Mouse (Mus musculus): ENCODE results near the gene Foxo1. TPM values are rescaled to one million over a fixed set of nuclear protein-coding genes. Genes with fewer than 3 reads are reported as not detected.

Gene Foxo1
- polyA plus RNA-seq, 1 experiment from 2014 or later: 2.8 TPM

GRCm38 (mm10) chr3:52320516-52321270 is 52.6 kb downstream of the Foxo1 start:
- no peaks in the 10 kb centered on the region for H3K36me3 ChIP-seq (ENCODE audit: control insufficient read depth, insufficient read depth, low read length)
- H3K4me1 ChIP-seq (ENCODE audit: control insufficient read depth, insufficient read depth, low read length): no peaks in the 10 kb centered on the region
- H3K9ac ChIP-seq (ENCODE audit: low read length): no peak overlapping the region
- no peaks in the 10 kb centered on the region for H3K9me3 ChIP-seq (replicated peaks; ENCODE audit: control insufficient read depth, low read length)
- H3K27ac ChIP-seq (ENCODE audit: low read depth, low read length): no peak overlapping the region
- no peak overlapping the region for H3K4me2 ChIP-seq (ENCODE audit: low read length)
- H3K4me3 ChIP-seq (ENCODE audit: low read depth, low read length): no peak overlapping the region
- DNase-seq (ENCODE audit: low spot score) (no peak), ATAC-seq (no peak)
- WGBS: 94% methylated on average over 12 of the region's 12 CpGs
- no peaks in the 10 kb centered on the region for H3K27me3 ChIP-seq (replicated peaks; ENCODE audit: control insufficient read depth, insufficient read depth, low read length)

- no peak overlapping the region for H3K9ac ChIP-seq (ENCODE audit: low read length)
Measured at GRCm38 (mm10) chr3:52322401-52323385, 54.6 kb downstream of the Foxo1 start.

GRCm38 (mm10) chr3:52325006-52325405 is 56.9 kb downstream of the Foxo1 start:
- Histone ChIP-seq H3K4me1 (ENCODE audit: control insufficient read depth, insufficient read depth, low read length) (no peaks in the 10 kb centered on the region), H3K27ac (ENCODE audit: low read depth, low read length) (no peak overlapping the region), H3K36me3 (ENCODE audit: control insufficient read depth, insufficient read depth, low read length) (no peaks in the 10 kb centered on the region), H3K9ac (ENCODE audit: low read length) (no peak overlapping the region), H3K9me3 (replicated peaks; ENCODE audit: control insufficient read depth, low read length) (no peaks in the 10 kb centered on the region), H3K4me3 (ENCODE audit: low read depth, low read length) (no peak overlapping the region), H3K27me3 (replicated peaks; ENCODE audit: control insufficient read depth, insufficient read depth, low read length) (no peaks in the 10 kb centered on the region), H3K4me2 (ENCODE audit: low read length) (no peak overlapping the region)
- DNase-seq (ENCODE audit: low spot score): no peak
- no peak for ATAC-seq
- WGBS: 96% methylated on average over 5 of the region's 5 CpGs

More at GRCm38 (mm10) chr3:52322401-52323385, 54.6 kb downstream of the Foxo1 start:
- no peak overlapping the region for H3K27ac ChIP-seq (ENCODE audit: low read depth, low read length)
- ATAC-seq (no peak), DNase-seq (ENCODE audit: low spot score) (peak; percentile 51)
- no peaks in the 10 kb centered on the region for H3K9me3 ChIP-seq (replicated peaks; ENCODE audit: control insufficient read depth, low read length)
- WGBS: 34% methylated on average over 9 of the region's 9 CpGs
- H3K36me3 ChIP-seq (ENCODE audit: control insufficient read depth, insufficient read depth, low read length): no peaks in the 10 kb centered on the region
- no peaks in the 10 kb centered on the region for H3K4me1 ChIP-seq (ENCODE audit: control insufficient read depth, insufficient read depth, low read length)
- no peak overlapping the region for H3K4me3 ChIP-seq (ENCODE audit: low read depth, low read length)
- H3K4me2 ChIP-seq (ENCODE audit: low read length): no peak overlapping the region
- no peaks in the 10 kb centered on the region for H3K27me3 ChIP-seq (replicated peaks; ENCODE audit: control insufficient read depth, insufficient read depth, low read length)

GRCm38 (mm10) chr3:52326687-52327086 is 58.6 kb downstream of the Foxo1 start:
- ATAC-seq: no peak
- Histone ChIP-seq H3K36me3 (ENCODE audit: control insufficient read depth, insufficient read depth, low read length) (no peaks in the 10 kb centered on the region), H3K4me2 (ENCODE audit: low read length) (no peak overlapping the region), H3K27me3 (replicated peaks; ENCODE audit: control insufficient read depth, insufficient read depth, low read length) (no peaks in the 10 kb centered on the region), H3K27ac (ENCODE audit: low read depth, low read length) (no peak overlapping the region), H3K4me3 (ENCODE audit: low read depth, low read length) (no peak overlapping the region), H3K9me3 (replicated peaks; ENCODE audit: control insufficient read depth, low read length) (no peaks in the 10 kb centered on the region), H3K4me1 (ENCODE audit: control insufficient read depth, insufficient read depth, low read length) (no peaks in the 10 kb centered on the region), H3K9ac (ENCODE audit: low read length) (no peak overlapping the region)
- no peak for DNase-seq (ENCODE audit: low spot score)
- WGBS: 80% methylated on average over 6 of the region's 6 CpGs

GRCm38 (mm10) chr3:52327146-52327545 is 59.0 kb downstream of the Foxo1 start:
- DNase-seq (ENCODE audit: low spot score) (no peak), ATAC-seq (no peak)
- WGBS: 90% methylated on average over 13 of the region's 13 CpGs

GRCm38 (mm10) chr3:52331709-52332108 is 63.6 kb downstream of the Foxo1 start:
- Histone ChIP-seq H3K36me3 (ENCODE audit: control insufficient read depth, insufficient read depth, low read length) (no peaks in the 10 kb centered on the region), H3K27me3 (replicated peaks; ENCODE audit: control insufficient read depth, insufficient read depth, low read length) (no peaks in the 10 kb centered on the region), H3K9ac (ENCODE audit: low read length) (no peak overlapping the region), H3K4me2 (ENCODE audit: low read length) (no peak overlapping the region), H3K4me1 (ENCODE audit: control insufficient read depth, insufficient read depth, low read length) (no peaks in the 10 kb centered on the region), H3K9me3 (replicated peaks; ENCODE audit: control insufficient read depth, low read length) (no peaks in the 10 kb centered on the region), H3K27ac (ENCODE audit: low read depth, low read length) (no peak overlapping the region), H3K4me3 (ENCODE audit: low read depth, low read length) (no peak overlapping the region)
- ATAC-seq (no peak), DNase-seq (ENCODE audit: low spot score) (no peak)
- WGBS: 89% methylated on average over 1 of the region's 1 CpGs

More at GRCm38 (mm10) chr3:52327146-52327545, 59.0 kb downstream of the Foxo1 start:
- H3K4me2 ChIP-seq (ENCODE audit: low read length): no peak overlapping the region
- H3K27ac ChIP-seq (ENCODE audit: low read depth, low read length): no peak overlapping the region
- no peak overlapping the region for H3K4me3 ChIP-seq (ENCODE audit: low read depth, low read length)
- no peaks in the 10 kb centered on the region for H3K9me3 ChIP-seq (replicated peaks; ENCODE audit: control insufficient read depth, low read length)
- H3K4me1 ChIP-seq (ENCODE audit: control insufficient read depth, insufficient read depth, low read length): no peaks in the 10 kb centered on the region
- no peaks in the 10 kb centered on the region for H3K36me3 ChIP-seq (ENCODE audit: control insufficient read depth, insufficient read depth, low read length)
- H3K27me3 ChIP-seq (replicated peaks; ENCODE audit: control insufficient read depth, insufficient read depth, low read length): no peaks in the 10 kb centered on the region
- no peak overlapping the region for H3K9ac ChIP-seq (ENCODE audit: low read length)

GRCm38 (mm10) chr3:52338761-52339160 is 70.6 kb downstream of the Foxo1 start:
- H3K9ac ChIP-seq (ENCODE audit: low read length): no peak overlapping the region
- DNase-seq (ENCODE audit: low spot score): no peak
- no peak overlapping the region for H3K27ac ChIP-seq (ENCODE audit: low read depth, low read length)
- 91% methylated on average over 4 of the region's 4 CpGs for WGBS
- no peak overlapping the region for H3K4me2 ChIP-seq (ENCODE audit: low read length)
- H3K9me3 ChIP-seq (replicated peaks; ENCODE audit: control insufficient read depth, low read length): no peaks in the 10 kb centered on the region
- no peak for ATAC-seq
- no peak overlapping the region for H3K4me3 ChIP-seq (ENCODE audit: low read depth, low read length)
- H3K27me3 ChIP-seq (replicated peaks; ENCODE audit: control insufficient read depth, insufficient read depth, low read length): no peaks in the 10 kb centered on the region
- no peaks in the 10 kb centered on the region for H3K36me3 ChIP-seq (ENCODE audit: control insufficient read depth, insufficient read depth, low read length)
- H3K4me1 ChIP-seq (ENCODE audit: control insufficient read depth, insufficient read depth, low read length): no peaks in the 10 kb centered on the region

GRCm38 (mm10) chr3:52340336-52341034 is 72.3 kb downstream of the Foxo1 start:
- ATAC-seq (no peak), DNase-seq (ENCODE audit: low spot score) (no peak)
- WGBS: 91% methylated on average over 12 of the region's 12 CpGs
- Histone ChIP-seq H3K27ac (ENCODE audit: low read depth, low read length) (no peak overlapping the region), H3K4me3 (ENCODE audit: low read depth, low read length) (no peak overlapping the region), H3K36me3 (ENCODE audit: control insufficient read depth, insufficient read depth, low read length) (no peaks in the 10 kb centered on the region), H3K4me1 (ENCODE audit: control insufficient read depth, insufficient read depth, low read length) (no peaks in the 10 kb centered on the region), H3K9me3 (replicated peaks; ENCODE audit: control insufficient read depth, low read length) (no peaks in the 10 kb centered on the region), H3K9ac (ENCODE audit: low read length) (no peak overlapping the region), H3K27me3 (replicated peaks; ENCODE audit: control insufficient read depth, insufficient read depth, low read length) (no peaks in the 10 kb centered on the region), H3K4me2 (ENCODE audit: low read length) (no peak overlapping the region)
